Mouse (Mus musculus): ENCODE data around the gene Tap2.

The Tap2 gene

GRCm38 (mm10) chr17:34203444-34203843 lies at the start of gene Tap2:
Gene Tap2, plus strand, starts transcription at chr17:34203527.
- peak; percentile 70 for DNase-seq (ENCODE audit: low read depth)

GRCm38 (mm10) chr17:34155534-34155933 lies 47.8 kb upstream of the Tap2 start:
- DNase-seq (ENCODE audit: low read depth) = no peak

- DNase-seq (ENCODE audit: low read depth) = peak; percentile 72
These were observed 39.0 kb upstream of the Tap2 start for GRCm38 (mm10) chr17:34164202-34164895.

GRCm38 (mm10) chr17:34165033-34165730 lies 38.1 kb upstream of the Tap2 start:
- DNase-seq (ENCODE audit: low read depth) = peak; percentile 71

- DNase-seq (ENCODE audit: low read depth) = peak; percentile 82
These were observed 34.0 kb upstream of the Tap2 start for GRCm38 (mm10) chr17:34169279-34169678.

GRCm38 (mm10) chr17:34170487-34170876 lies 32.8 kb upstream of the Tap2 start:
- DNase-seq (ENCODE audit: low read depth) = no peak

- peak; percentile 97 for DNase-seq (ENCODE audit: low read depth)
These were observed 32.3 kb upstream of the Tap2 start for GRCm38 (mm10) chr17:34170877-34171498.

- DNase-seq (ENCODE audit: low read depth) = peak; percentile 32
These were observed 30.8 kb upstream of the Tap2 start for GRCm38 (mm10) chr17:34172528-34172927.

GRCm38 (mm10) chr17:34174075-34174474 lies 29.3 kb upstream of the Tap2 start:
- DNase-seq (ENCODE audit: low read depth) = no peak

GRCm38 (mm10) chr17:34177179-34177578 lies 26.1 kb upstream of the Tap2 start:
- peak; percentile 23 for DNase-seq (ENCODE audit: low read depth)

GRCm38 (mm10) chr17:34179019-34179418 lies 24.3 kb upstream of the Tap2 start:
- DNase-seq (ENCODE audit: low read depth) = no peak

GRCm38 (mm10) chr17:34179913-34180859 lies 23.1 kb upstream of the Tap2 start:
- no peak for DNase-seq (ENCODE audit: low read depth)

GRCm38 (mm10) chr17:34183564-34184219 lies 19.6 kb upstream of the Tap2 start:
- no peak for DNase-seq (ENCODE audit: low read depth)

GRCm38 (mm10) chr17:34185526-34185925 lies 17.8 kb upstream of the Tap2 start:
- no peak for DNase-seq (ENCODE audit: low read depth)

GRCm38 (mm10) chr17:34186885-34187260 lies 16.5 kb upstream of the Tap2 start:
- peak; percentile 70 for DNase-seq (ENCODE audit: low read depth)

- DNase-seq (ENCODE audit: low read depth) = peak; percentile 99
These were observed 15.9 kb upstream of the Tap2 start, which contains the start of the genes Tap1 and Psmb9 for GRCm38 (mm10) chr17:34187261-34187916. Gene Tap1, plus strand, starts transcription at chr17:34187553. Gene Psmb9, minus strand, starts transcription at chr17:34187764.

- DNase-seq (ENCODE audit: low read depth) = peak; percentile 50
These were observed 15.3 kb upstream of the Tap2 start for GRCm38 (mm10) chr17:34188010-34188409.

- no peak for DNase-seq (ENCODE audit: low read depth)
These were observed 14.3 kb upstream of the Tap2 start for GRCm38 (mm10) chr17:34188986-34189385.

GRCm38 (mm10) chr17:34192852-34193251 lies 10.5 kb upstream of the Tap2 start:
- no peak for DNase-seq (ENCODE audit: low read depth)

GRCm38 (mm10) chr17:34193468-34193867 lies 9.9 kb upstream of the Tap2 start:
- no peak for DNase-seq (ENCODE audit: low read depth)

GRCm38 (mm10) chr17:34194723-34195122 lies 8.6 kb upstream of the Tap2 start:
- no peak for DNase-seq (ENCODE audit: low read depth)

Data from 416B (cell line).